Mouse (Mus musculus) forebrain, embryonic 12.5 days (tissue): ENCODE data around the gene Olfr661. TPM values are rescaled to one million over a fixed set of nuclear protein-coding genes. Genes with fewer than 3 reads are reported as not detected.

Experiments
- ATAC-seq: fragments of 200-750 bp; cut with Nextera tagmentation; 2 replicates; pipeline ENCODE4 v1.8.0; 2017; ENCODE audit warnings: moderate TSS enrichment; ENCODE audit not compliant: low FRiP score
- H3K27ac ChIP-seq: fragments of 300-500 bp; sonication (generic); 2 replicates; pipeline ENCODE4 v1.5.1; 2016; ENCODE audit warnings: mild to moderate bottlenecking
- H3K27me3 ChIP-seq: fragments of 300-500 bp; sonication (generic); 2 replicates; pipeline ENCODE4 v1.6.1; 2016; ENCODE audit warnings: mild to moderate bottlenecking
- H3K36me3 ChIP-seq: fragments of 300-500 bp; sonication (generic); replicated peaks from 2 replicates; pipeline ENCODE4 v1.6.1; 2016; ENCODE audit warnings: mild to moderate bottlenecking
- H3K4me1 ChIP-seq: fragments of 300-500 bp; sonication (generic); 2 replicates; pipeline ENCODE4 v1.6.1; 2016
- H3K4me2 ChIP-seq: fragments of 300-500 bp; sonication (generic); 2 replicates; pipeline ENCODE4 v1.6.1; 2016; ENCODE audit warnings: mild to moderate bottlenecking, moderate library complexity
- H3K4me3 ChIP-seq: fragments of 300-500 bp; sonication (generic); replicated peaks from 2 replicates; pipeline ENCODE4 v1.5.1; 2016; ENCODE audit warnings: mild to moderate bottlenecking
- H3K9ac ChIP-seq: fragments of 300-500 bp; sonication (generic); 2 replicates; pipeline ENCODE4 v1.6.1; 2016; ENCODE audit warnings: mild to moderate bottlenecking
- H3K9me3 ChIP-seq: fragments of 300-500 bp; sonication (generic); 2 replicates; pipeline ENCODE4 v1.6.1; 2016
- WGBS: fragments of 180-500 bp; shearing (Covaris S2); methylation state at CpG from one replicate; pipeline ENCODE4 v1.1.7; 2016; 5-methylcytosine and 5-hydroxymethylcytosine counted together
- polyA plus RNA-seq: library from polyadenylated mRNA; unstranded; fragments of >200 nt; fragmentation: Nextera tagmentation; extraction: Ambion mirVana; gene quantifications from 2 replicates; pipeline ENCODE4 v1.2.1, GENCODE M21; 2016

Gene Olfr661
- not detected in 2 replicates for polyA plus RNA-seq

DNA sequence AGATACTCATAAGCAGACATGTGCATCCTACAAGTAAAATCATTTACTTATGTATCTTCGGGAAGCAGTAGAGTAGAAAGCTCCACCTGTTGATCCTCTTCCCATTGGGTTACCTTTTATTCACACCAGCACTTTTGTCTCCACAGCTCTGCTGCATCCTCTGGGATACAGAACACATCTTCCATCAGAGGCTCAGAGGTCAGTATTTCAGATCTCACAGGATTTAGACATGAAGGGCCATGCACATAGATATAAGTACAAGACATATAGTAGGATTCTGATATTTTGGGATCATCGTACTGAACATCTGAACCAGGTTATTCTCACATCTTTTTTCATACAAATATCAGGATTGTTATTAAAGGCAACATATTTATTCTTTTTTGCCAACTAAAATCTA is at the start of gene Olfr661:
Gene Olfr661, plus strand, starts transcription at position 301 of the 400 bp plus-strand sequence.
- 83% methylated on average over 2 of the region's 2 CpGs for WGBS
- no peaks in the 10 kb centered on the region for H3K4me1 ChIP-seq
- no peaks in the 10 kb centered on the region for H3K9me3 ChIP-seq
- no peaks in the 10 kb centered on the region for H3K36me3 ChIP-seq
- no peaks in the 10 kb centered on the region for H3K27me3 ChIP-seq
- ATAC-seq: no peak
- H3K4me2 ChIP-seq: no peak within 1 kb of the TSS
- no peak within 1 kb of the TSS for H3K4me3 ChIP-seq
- no peak within 1 kb of the TSS for H3K27ac ChIP-seq
- no peak within 1 kb of the TSS for H3K9ac ChIP-seq

DNA sequence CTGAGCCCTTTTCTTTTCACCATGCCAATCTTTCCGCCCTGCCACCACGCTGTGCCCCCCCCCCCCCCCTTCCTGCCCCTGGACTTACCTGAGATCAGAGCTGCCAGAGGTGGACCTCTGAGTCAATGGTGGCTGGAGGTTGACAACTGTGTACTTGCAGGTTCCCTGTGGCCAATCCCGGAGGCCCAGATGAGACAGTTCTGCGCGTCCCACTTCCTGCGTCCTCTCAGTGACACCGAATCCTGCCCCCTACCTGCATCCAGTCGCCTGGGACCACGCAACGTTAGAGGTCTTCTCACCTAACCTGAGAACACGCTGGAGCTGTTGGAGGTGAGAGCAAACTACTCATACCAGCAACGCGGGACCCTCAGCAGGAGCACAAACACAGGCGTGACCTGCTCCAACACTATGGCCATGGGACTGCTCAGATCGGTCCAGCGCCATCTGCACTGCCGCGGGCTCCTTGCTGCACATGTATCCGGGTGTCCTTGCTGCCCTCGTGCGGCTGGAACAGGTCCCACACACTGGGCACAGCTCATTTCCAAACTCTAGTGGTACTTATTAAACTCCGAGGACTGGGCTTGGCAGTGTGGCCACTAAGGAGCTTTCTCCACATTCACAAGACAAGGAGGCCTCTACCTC is 39.3 kb upstream of the Olfr661 start, which contains the start of gene Olfr658:
Gene Olfr658, minus strand, starts transcription at position 465 of the 642 bp plus-strand sequence.
- Histone ChIP-seq H3K9ac (no peak within 1 kb of the TSS), H3K4me2 (peak within 1 kb of the TSS; percentile 55), H3K4me3 (peak within 1 kb of the TSS; percentile 34), H3K9me3 (no peaks in the 10 kb centered on the region), H3K36me3 (no peaks in the 10 kb centered on the region), H3K27ac (no peak within 1 kb of the TSS), H3K27me3 (no peaks in the 10 kb centered on the region), H3K4me1 (no peaks in the 10 kb centered on the region)
- peak; percentile 94 for ATAC-seq
- WGBS: 20% methylated on average over 20 of the region's 22 CpGs

GRCm38 (mm10) chr7:104666453-104666852 is 19.8 kb upstream of the Olfr661 start, which contains the start of gene Olfr659:
TSS of gene Olfr659 (plus strand) at chr7:104666753.
- no peak within 1 kb of the TSS for H3K9ac ChIP-seq
- ATAC-seq: no peak
- H3K4me2 ChIP-seq: no peak within 1 kb of the TSS
- no peaks in the 10 kb centered on the region for H3K4me1 ChIP-seq
- H3K9me3 ChIP-seq: no peaks in the 10 kb centered on the region
- H3K4me3 ChIP-seq: no peak within 1 kb of the TSS
- no peak within 1 kb of the TSS for H3K27ac ChIP-seq
- 89% methylated on average over 3 of the region's 3 CpGs for WGBS
- no peaks in the 10 kb centered on the region for H3K27me3 ChIP-seq
- H3K36me3 ChIP-seq: no peaks in the 10 kb centered on the region

Other genes starting within 250 kb of the Olfr661 start
- gene Trim30a, start 221.3 kb upstream of the Olfr661 start, polyA plus RNA-seq: 0.40 and 0.52 TPM in 2 replicates
- 0.05 and 0.29 TPM in 2 replicates for gene Trim30d, start 178.7 kb upstream of the Olfr661 start, polyA plus RNA-seq
- not detected in 2 replicates for gene Olfr651, start 136.4 kb upstream of the Olfr661 start, polyA plus RNA-seq
- gene Olfr652, start 125.6 kb upstream of the Olfr661 start, polyA plus RNA-seq: not detected in 2 replicates
- not detected in 2 replicates for gene Olfr653, start 109.2 kb upstream of the Olfr661 start, polyA plus RNA-seq
- gene Olfr654, start 99.5 kb upstream of the Olfr661 start, polyA plus RNA-seq: not detected in 2 replicates
- not detected in 2 replicates for gene Olfr655, start 84.7 kb upstream of the Olfr661 start, polyA plus RNA-seq
- not detected in 2 replicates for gene Olfr656, start 72.5 kb upstream of the Olfr661 start, polyA plus RNA-seq
- gene Olfr657, start 61.7 kb upstream of the Olfr661 start, polyA plus RNA-seq: not detected in 2 replicates
- gene Olfr658, start 39.2 kb upstream of the Olfr661 start, polyA plus RNA-seq: 0.06 TPM in 1 of 2 replicates, not detected in the other
- gene Olfr659, start 19.7 kb upstream of the Olfr661 start, polyA plus RNA-seq: not detected in 2 replicates
- not detected in 2 replicates for gene Usp17le, start 91.0 kb downstream of the Olfr661 start, polyA plus RNA-seq
- not detected in 2 replicates for gene Usp17lb, start 156.1 kb downstream of the Olfr661 start, polyA plus RNA-seq
- gene Usp17la, start 170.5 kb downstream of the Olfr661 start, polyA plus RNA-seq: not detected in 2 replicates
- gene Olfr665, start 191.5 kb downstream of the Olfr661 start, polyA plus RNA-seq: not detected in 2 replicates
- gene Olfr666, start 209.5 kb downstream of the Olfr661 start, polyA plus RNA-seq: 0.27 TPM in 1 of 2 replicates, not detected in the other
- gene Olfr667, start 235.0 kb downstream of the Olfr661 start, polyA plus RNA-seq: not detected in 2 replicates
- not detected in 2 replicates for gene Olfr668, start 241.6 kb downstream of the Olfr661 start, polyA plus RNA-seq
- gene Olfr669, start 247.7 kb downstream of the Olfr661 start, polyA plus RNA-seq: not detected in 2 replicates